Comparison of ENCODE assay signal across 19 mouse cellular contexts in the genomic region with DNA sequence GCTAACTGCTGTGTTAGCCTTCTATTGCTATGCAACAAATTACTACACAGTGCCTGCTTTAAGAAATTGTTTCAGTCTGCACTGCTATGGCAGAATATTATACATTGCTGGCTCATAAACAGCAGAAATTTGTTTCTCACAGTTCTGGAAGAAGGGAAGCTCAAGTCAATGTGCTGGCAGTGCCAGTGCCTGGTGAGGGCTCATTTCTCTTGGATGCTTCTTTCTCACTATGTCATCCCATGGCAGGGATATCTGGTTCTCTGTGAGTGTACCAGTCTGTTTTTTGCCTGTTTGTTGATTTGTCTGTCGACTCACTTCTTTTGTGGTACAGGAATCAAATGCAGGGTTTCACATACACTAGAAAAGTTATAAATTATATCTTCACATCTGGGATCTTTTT.
DNase-seq lines count a peak whose midpoint lies in the region; ATAC-seq and TF ChIP-seq lines count a peak whose summit lies in the region.
"Had no signal": no experiment of that assay in that cellular context is flagged by ENCODE, and none has a peak within 500 bp of the region (broad histone marks: within the 10 kb centered on the region; RNA-seq: fewer than 3 reads in every experiment).

No protein-coding gene starts in this region.

- no peak for TF ChIP-seq CTCF in midbrain, postnatal 0 days (IDR thresholded peaks at IDR 0.05)
- no peak for TF ChIP-seq CTCF in brain, embryonic 14.5 days (IDR thresholded peaks at IDR 0.05; ENCODE audit: borderline replicate concordance, extremely low read depth, insufficient read depth, insufficient read length)

- no peak for DNase-seq in forebrain, embryonic 10.5 days (ENCODE audit: extremely low spot score, low spot score)
- DNase-seq in midbrain, postnatal 0 days (ENCODE audit: low spot score), result peak; percentile 2
- peak; percentile 6 for DNase-seq in brain, embryonic 14.5 days (ENCODE audit: low read depth)
- DNase-seq in cerebellum, adult 9-11 months, result no peak
- DNase-seq in left cerebral cortex, postnatal 10 days (ENCODE audit: extremely low spot score in 1 of 2, low spot score in 2 of 2), result no peak
- DNase-seq: adrenal gland, adult 2 months; adrenal gland, postnatal 10 days; adrenal gland, postnatal 25 days; cerebellum, adult 11-12 months; cerebellum, adult 2 months; cerebellum, adult 9-10 months; cerebellum, postnatal 14 days; cerebellum, postnatal 36 days had no signal

- no peak overlapping the region for H3K27ac ChIP-seq in forebrain, embryonic 16.5 days (ENCODE audit: low read length)
- H3K27ac ChIP-seq in forebrain, embryonic 10.5 days, result no peak overlapping the region
- H3K27ac ChIP-seq in midbrain, postnatal 0 days (ENCODE audit: low read depth, low read length), result no peak overlapping the region
- H3K27ac ChIP-seq in midbrain, embryonic 15.5 days, result no peak overlapping the region
- H3K27ac ChIP-seq: embryonic facial prominence, embryonic 13.5 days; embryonic facial prominence, embryonic 15.5 days; forebrain, embryonic 12.5 days had no signal

- H3K4me1 ChIP-seq in forebrain, embryonic 16.5 days (replicated peaks; ENCODE audit: control insufficient read depth, insufficient read depth, low read length), result no peaks in the 10 kb centered on the region
- H3K4me1 ChIP-seq in forebrain, embryonic 10.5 days, result no peaks in the 10 kb centered on the region
- H3K4me1 ChIP-seq in midbrain, postnatal 0 days (ENCODE audit: insufficient read depth, low read length), result no peaks in the 10 kb centered on the region
- H3K4me1 ChIP-seq in midbrain, embryonic 15.5 days, result no peaks in the 10 kb centered on the region
- H3K4me1 ChIP-seq: embryonic facial prominence, embryonic 13.5 days; embryonic facial prominence, embryonic 15.5 days; forebrain, embryonic 12.5 days had no signal

- no peak overlapping the region for H3K9ac ChIP-seq in forebrain, embryonic 16.5 days (replicated peaks; ENCODE audit: low read depth, low read length)
- no peak overlapping the region for H3K9ac ChIP-seq in midbrain, postnatal 0 days (replicated peaks; ENCODE audit: low read length, poor library complexity, severe bottlenecking)
- H3K9ac ChIP-seq in midbrain, embryonic 15.5 days, result no peak overlapping the region
- H3K9ac ChIP-seq: embryonic facial prominence, embryonic 13.5 days; embryonic facial prominence, embryonic 15.5 days; forebrain, embryonic 12.5 days had no signal

- ATAC-seq in forebrain, embryonic 16.5 days, result peak; percentile 61
- no peak for ATAC-seq in midbrain, postnatal 0 days (ENCODE audit: low FRiP score)
- no peak for ATAC-seq in midbrain, embryonic 15.5 days (replicated peaks)

- WGBS in forebrain, embryonic 16.5 days, result 74% methylated on average over 1 of the region's 1 CpGs
- 81% methylated on average over 1 of the region's 1 CpGs for WGBS in forebrain, embryonic 10.5 days
- WGBS in midbrain, postnatal 0 days, result 73% methylated on average over 1 of the region's 1 CpGs
- WGBS in midbrain, embryonic 15.5 days, result 80% methylated on average over 1 of the region's 1 CpGs

- H3K36me3 ChIP-seq in forebrain, embryonic 16.5 days (ENCODE audit: control insufficient read depth, insufficient read depth), result no peaks in the 10 kb centered on the region
- H3K36me3 ChIP-seq in forebrain, embryonic 10.5 days (replicated peaks), result no peaks in the 10 kb centered on the region
- no peaks in the 10 kb centered on the region for H3K36me3 ChIP-seq in midbrain, postnatal 0 days (ENCODE audit: insufficient read depth, low read length)
- no peaks in the 10 kb centered on the region for H3K36me3 ChIP-seq in midbrain, embryonic 15.5 days (replicated peaks)
- H3K36me3 ChIP-seq: embryonic facial prominence, embryonic 13.5 days; embryonic facial prominence, embryonic 15.5 days; forebrain, embryonic 12.5 days had no signal

- no peak overlapping the region for H3K4me3 ChIP-seq in forebrain, embryonic 16.5 days (replicated peaks; ENCODE audit: low read length)
- H3K4me3 ChIP-seq in forebrain, embryonic 10.5 days, result no peak overlapping the region
- H3K4me3 ChIP-seq in midbrain, postnatal 0 days (ENCODE audit: low read depth, low read length), result no peak overlapping the region
- no peak overlapping the region for H3K4me3 ChIP-seq in midbrain, embryonic 15.5 days
- H3K4me3 ChIP-seq: embryonic facial prominence, embryonic 13.5 days; embryonic facial prominence, embryonic 15.5 days; erythroblast, embryonic 14.5 days; forebrain, embryonic 12.5 days had no signal

- H3K27me3 ChIP-seq in forebrain, embryonic 16.5 days (replicated peaks; ENCODE audit: control insufficient read depth, insufficient read depth, low read length), result no peaks in the 10 kb centered on the region
- no peaks in the 10 kb centered on the region for H3K27me3 ChIP-seq in forebrain, embryonic 10.5 days (ENCODE audit: poor library complexity, severe bottlenecking)
- H3K27me3 ChIP-seq in midbrain, postnatal 0 days (ENCODE audit: insufficient read depth, low read length), result no peaks in the 10 kb centered on the region
- no peaks in the 10 kb centered on the region for H3K27me3 ChIP-seq in midbrain, embryonic 15.5 days (replicated peaks)
- H3K27me3 ChIP-seq: embryonic facial prominence, embryonic 13.5 days; embryonic facial prominence, embryonic 15.5 days; forebrain, embryonic 12.5 days had no signal

- no peaks in the 10 kb centered on the region for H3K9me3 ChIP-seq in forebrain, embryonic 16.5 days (ENCODE audit: control insufficient read depth, low read length)
- H3K9me3 ChIP-seq in forebrain, embryonic 10.5 days, result no peaks in the 10 kb centered on the region
- no peaks in the 10 kb centered on the region for H3K9me3 ChIP-seq in midbrain, postnatal 0 days (ENCODE audit: low read length)
- no peaks in the 10 kb centered on the region for H3K9me3 ChIP-seq in midbrain, embryonic 15.5 days
- H3K9me3 ChIP-seq: embryonic facial prominence, embryonic 13.5 days; embryonic facial prominence, embryonic 15.5 days; forebrain, embryonic 12.5 days had no signal

- TF ChIP-seq POLR2A in brain, embryonic 14.5 days (IDR thresholded peaks at IDR 0.05; ENCODE audit: borderline replicate concordance, extremely low read depth, insufficient read depth, insufficient read length, poor library complexity, severe bottlenecking), result no peak

- intact Hi-C loops in left cerebral cortex, postnatal 10 days (cut with DNase I), result no loop called here

- no peak overlapping the region for H3K4me2 ChIP-seq in forebrain, embryonic 16.5 days (ENCODE audit: low read length)
- no peak overlapping the region for H3K4me2 ChIP-seq in midbrain, postnatal 0 days (ENCODE audit: low read depth, low read length, poor library complexity, severe bottlenecking)
- no peak overlapping the region for H3K4me2 ChIP-seq in midbrain, embryonic 15.5 days
- H3K4me2 ChIP-seq: embryonic facial prominence, embryonic 13.5 days; embryonic facial prominence, embryonic 15.5 days; forebrain, embryonic 12.5 days had no signal

Comparison
In these comparisons a context has a peak if more than half of its experiments do, and no peak if none do; other contexts are left out.
1. DNase-seq: peak in midbrain, postnatal 0 days (single experiment) and brain, embryonic 14.5 days (single experiment); none in forebrain, embryonic 10.5 days (single experiment), cerebellum, adult 9-11 months (single experiment) and left cerebral cortex, postnatal 10 days (0 of 2).